17 mouse cellular contexts compared by ENCODE assay signal in genomic region chr12:100846566-100846965, GRCm38 (mm10).
"Had no signal": no experiment of that assay in that cellular context is flagged by ENCODE, and none has a peak within 500 bp of the region (broad histone marks: within the 10 kb centered on the region; RNA-seq: fewer than 3 reads in every experiment).

No protein-coding gene starts in this region.

- H3K4me1 ChIP-seq: lung, embryonic 15.5 days; midbrain, embryonic 13.5 days; midbrain, embryonic 15.5 days; stomach, embryonic 15.5 days had no signal

- H3K27me3 ChIP-seq: lung, embryonic 15.5 days; midbrain, embryonic 13.5 days; midbrain, embryonic 15.5 days; neural tube, embryonic 12.5 days; stomach, embryonic 15.5 days had no signal

- H3K4me2 ChIP-seq: lung, embryonic 15.5 days; midbrain, embryonic 11.5 days; midbrain, embryonic 13.5 days; midbrain, embryonic 15.5 days; neural tube, embryonic 12.5 days; stomach, embryonic 15.5 days had no signal

- DNase-seq: lung, adult 2 months; lung, postnatal 14 days; lung, postnatal 36 days; right cerebral cortex, postnatal 14 days; thymus, adult 2 months; thymus, postnatal 25 days; thymus, postnatal 4 days had no signal

- H3K9me3 ChIP-seq: lung, embryonic 15.5 days; megakaryocyte, embryonic 14.5 days; midbrain, embryonic 13.5 days; midbrain, embryonic 15.5 days; neural tube, embryonic 12.5 days; stomach, embryonic 15.5 days had no signal

- H3K4me3 ChIP-seq: lung, embryonic 15.5 days; megakaryocyte, embryonic 14.5 days; midbrain, embryonic 13.5 days; midbrain, embryonic 15.5 days; neural tube, embryonic 12.5 days; stomach, embryonic 15.5 days had no signal

- H3K9ac ChIP-seq: lung, embryonic 15.5 days; midbrain, embryonic 13.5 days; midbrain, embryonic 15.5 days; neural tube, embryonic 12.5 days; stomach, embryonic 15.5 days had no signal

- H3K27ac ChIP-seq: lung, embryonic 15.5 days; macrophage; midbrain, embryonic 13.5 days; midbrain, embryonic 15.5 days; neural tube, embryonic 12.5 days; stomach, embryonic 15.5 days; stomach, postnatal 0 days had no signal

- ATAC-seq: lung, postnatal 0 days; midbrain, embryonic 13.5 days; midbrain, embryonic 15.5 days had no signal

- H3K36me3 ChIP-seq: lung, embryonic 15.5 days; midbrain, embryonic 13.5 days; midbrain, embryonic 15.5 days; neural tube, embryonic 12.5 days; stomach, embryonic 15.5 days had no signal
